Mouse (Mus musculus): ENCODE data around the gene Lca5. TPM values are rescaled to one million over a fixed set of nuclear protein-coding genes. Genes with fewer than 3 reads are reported as not detected.

Gene Lca5
- polyA plus RNA-seq (2015; fragmentation: Nextera tagmentation; extraction: Ambion mirVana), result 13.9 and 14.1 TPM in 2 replicates

DNA sequence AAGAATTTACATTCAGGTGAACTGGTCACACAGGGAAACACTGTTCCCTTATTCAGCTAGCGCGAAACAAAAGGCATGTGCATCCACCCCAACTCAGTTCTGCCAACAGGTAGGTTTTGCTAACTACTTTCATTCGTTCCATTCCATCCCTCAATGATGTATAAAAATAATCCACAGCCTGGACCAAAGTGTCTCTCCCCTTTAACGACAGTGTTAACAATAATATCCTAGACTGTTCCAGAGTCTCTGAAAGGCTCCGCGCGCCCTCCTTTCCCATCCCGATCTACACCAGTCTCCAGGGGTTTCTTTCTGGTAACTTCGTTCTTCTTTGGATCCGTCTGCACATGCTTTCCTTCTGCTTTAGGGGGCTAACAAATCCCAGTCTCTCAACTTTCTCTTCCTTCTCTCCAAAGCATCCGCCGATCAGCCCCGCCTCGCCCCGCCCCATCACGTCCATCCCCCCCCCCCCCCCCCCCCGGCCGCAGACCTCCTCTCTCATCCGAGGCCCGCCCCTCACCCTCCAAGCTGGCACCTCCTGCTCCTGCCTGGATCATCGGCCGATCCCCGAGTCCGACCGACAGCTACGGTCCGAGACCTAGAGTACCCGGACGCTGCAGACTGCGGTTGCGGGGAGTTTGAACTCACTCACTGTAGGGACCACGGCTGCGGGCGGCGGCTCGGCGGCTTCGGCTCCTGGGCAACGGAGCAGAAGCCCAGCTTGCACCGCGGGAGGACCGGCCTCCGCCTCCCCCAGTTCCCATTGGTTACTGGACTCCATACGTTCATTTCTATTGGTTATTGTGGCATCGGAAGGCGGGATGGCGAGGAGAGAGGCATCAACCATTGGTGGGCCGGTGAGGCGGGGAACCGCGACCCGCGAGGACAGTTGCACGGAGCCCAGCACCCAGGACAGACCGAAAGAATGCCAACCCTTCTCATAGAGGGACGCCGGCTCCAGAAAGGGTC is at the start of gene Lca5:
Gene Lca5, minus strand, starts transcription at position 736 of the 966 bp plus-strand sequence.
- peak within 1 kb of the TSS; percentile 95 for H3K27ac ChIP-seq (replicated peaks)

DNA sequence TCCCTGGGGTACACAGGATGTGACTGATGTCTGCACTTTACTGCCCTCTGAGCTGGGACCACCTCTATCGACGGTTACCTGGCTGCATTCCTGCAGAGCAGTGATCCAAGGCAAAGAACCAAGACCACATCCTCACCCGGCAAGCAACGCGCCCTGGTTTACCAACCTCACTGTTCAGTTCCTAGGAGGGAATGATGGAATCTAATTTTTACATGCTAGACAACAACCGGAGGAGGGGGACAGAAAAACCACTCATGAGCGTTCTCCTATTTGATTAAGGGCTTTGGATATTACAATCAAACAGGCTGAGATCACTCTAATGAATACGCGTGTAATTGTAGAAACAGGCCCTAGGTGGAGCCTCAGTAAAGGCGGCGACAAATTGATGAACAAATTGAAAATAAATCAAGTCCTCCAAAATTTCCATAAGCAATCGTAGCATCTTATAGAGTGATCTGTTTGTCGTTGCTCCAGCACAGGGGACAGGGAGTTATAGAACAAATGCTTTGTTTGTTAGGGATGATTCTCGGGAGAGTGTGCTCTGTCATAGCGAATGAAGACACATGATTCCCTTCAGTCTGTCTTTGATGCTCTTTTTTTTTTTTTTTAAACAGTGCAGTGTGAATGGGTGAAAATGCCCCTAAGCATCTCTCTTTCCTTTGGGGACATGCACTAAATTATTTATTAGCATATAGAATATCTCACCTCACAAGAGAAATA is 47.7 kb upstream of the Lca5 start:
- ATAC-seq (ENCODE audit: low FRiP score, low read depth), result peak; percentile 77
- no peaks in the 10 kb centered on the region for H3K36me3 ChIP-seq
- peaks cover 9% of the 10 kb centered on the region; the same call in 1 of the 2 replicates for H3K4me1 ChIP-seq (replicated peaks)
- no peak overlapping the region for H3K9ac ChIP-seq
- no peaks in the 10 kb centered on the region for H3K9me3 ChIP-seq
- H3K27me3 ChIP-seq, result no peaks in the 10 kb centered on the region
- peak overlapping the region; percentile 20; the same call in 1 of the 2 replicates for H3K4me3 ChIP-seq
- H3K4me2 ChIP-seq, result peak overlapping the region; percentile 45
- peak overlapping the region; percentile 75 for H3K27ac ChIP-seq (replicated peaks)
- 33% methylated on average over 15 of the region's 15 CpGs for WGBS

More for the DNA sequence above, at the start of gene Lca5:
- peak; percentile 98 for ATAC-seq (ENCODE audit: low FRiP score, low read depth)
- H3K27me3 ChIP-seq, result no peaks in the 10 kb centered on the region
- H3K36me3 ChIP-seq, result no peaks in the 10 kb centered on the region
- no peaks in the 10 kb centered on the region for H3K9me3 ChIP-seq
- peak within 1 kb of the TSS; percentile 62 for H3K4me3 ChIP-seq
- peaks cover 14% of the 10 kb centered on the region for H3K4me1 ChIP-seq (replicated peaks)
- WGBS, result 2% methylated on average over 52 of the region's 57 CpGs
- peak within 1 kb of the TSS; percentile 74 for H3K4me2 ChIP-seq
- H3K9ac ChIP-seq, result peak within 1 kb of the TSS; percentile 57

DNA sequence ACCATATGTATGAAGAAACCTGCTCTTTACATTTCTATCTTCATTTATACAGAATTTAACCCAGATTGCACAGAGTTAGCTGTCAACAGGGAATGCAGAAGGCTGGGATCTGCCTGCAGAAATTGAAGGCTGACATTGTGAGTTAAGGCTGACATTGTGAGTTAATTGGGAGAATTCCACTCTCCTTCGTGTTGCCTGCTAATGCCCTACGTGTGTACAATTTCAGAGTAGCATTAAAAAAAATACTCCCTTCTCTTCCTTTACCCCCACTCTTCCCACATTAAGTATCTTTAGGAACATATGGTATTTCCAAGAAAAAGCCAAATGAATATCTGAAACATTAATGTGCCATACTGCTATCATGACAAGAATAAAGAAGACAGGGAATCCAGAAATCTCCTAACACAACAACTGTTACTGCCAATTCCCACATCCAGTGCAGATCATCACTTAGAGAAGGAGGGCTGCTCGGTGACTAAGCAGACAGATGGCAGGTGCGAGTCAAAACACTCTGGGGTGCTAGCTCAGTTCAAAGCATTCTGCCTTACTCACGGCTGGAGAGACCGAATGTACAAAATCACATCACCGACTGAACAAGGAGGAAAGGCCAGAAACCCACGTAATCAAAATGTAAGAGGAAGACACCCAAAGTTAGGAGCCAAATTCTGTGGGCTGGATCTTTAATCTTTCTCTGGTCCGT is 47.0 kb upstream of the Lca5 start:
- Histone ChIP-seq H3K9me3 (no peaks in the 10 kb centered on the region), H3K9ac (no peak overlapping the region), H3K4me3 (no peak overlapping the region), H3K36me3 (no peaks in the 10 kb centered on the region), H3K4me2 (peak overlapping the region; percentile 45), H3K27ac (replicated peaks) (peak overlapping the region; percentile 75), H3K4me1 (replicated peaks) (peaks cover 9% of the 10 kb centered on the region; the same call in 1 of the 2 replicates), H3K27me3 (no peaks in the 10 kb centered on the region)
- ATAC-seq (ENCODE audit: low FRiP score, low read depth), result peak; percentile 76
- 38% methylated on average over 9 of the region's 9 CpGs for WGBS

DNA sequence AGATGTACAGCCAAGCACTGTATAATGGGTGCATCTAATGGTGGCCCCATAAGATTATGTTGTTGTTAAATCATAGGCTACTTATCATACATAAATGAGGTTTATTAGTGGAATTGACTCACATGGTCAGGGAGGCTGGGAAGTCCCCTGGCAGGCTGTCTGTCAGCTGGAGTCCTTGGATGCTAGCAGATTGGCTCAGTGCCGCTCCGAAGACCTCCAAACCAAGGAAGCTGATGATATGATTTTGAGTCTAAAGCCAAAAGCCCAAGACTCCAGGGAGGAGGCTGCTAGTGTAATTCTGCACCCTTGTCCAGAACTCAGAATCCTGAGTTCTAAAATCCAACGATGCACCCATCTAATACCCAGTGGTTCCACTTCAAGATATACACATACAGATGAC is 45.0 kb upstream of the Lca5 start:
- H3K27ac ChIP-seq (replicated peaks), result no peak overlapping the region
- no peak for ATAC-seq (ENCODE audit: low FRiP score, low read depth)
- H3K4me2 ChIP-seq, result no peak overlapping the region
- 84% methylated on average over 3 of the region's 3 CpGs for WGBS
- no peak overlapping the region for H3K4me3 ChIP-seq
- H3K27me3 ChIP-seq, result no peaks in the 10 kb centered on the region
- no peaks in the 10 kb centered on the region for H3K36me3 ChIP-seq
- no peaks in the 10 kb centered on the region for H3K9me3 ChIP-seq
- peaks cover 9% of the 10 kb centered on the region; the same call in 1 of the 2 replicates for H3K4me1 ChIP-seq (replicated peaks)
- H3K9ac ChIP-seq, result no peak overlapping the region

DNA sequence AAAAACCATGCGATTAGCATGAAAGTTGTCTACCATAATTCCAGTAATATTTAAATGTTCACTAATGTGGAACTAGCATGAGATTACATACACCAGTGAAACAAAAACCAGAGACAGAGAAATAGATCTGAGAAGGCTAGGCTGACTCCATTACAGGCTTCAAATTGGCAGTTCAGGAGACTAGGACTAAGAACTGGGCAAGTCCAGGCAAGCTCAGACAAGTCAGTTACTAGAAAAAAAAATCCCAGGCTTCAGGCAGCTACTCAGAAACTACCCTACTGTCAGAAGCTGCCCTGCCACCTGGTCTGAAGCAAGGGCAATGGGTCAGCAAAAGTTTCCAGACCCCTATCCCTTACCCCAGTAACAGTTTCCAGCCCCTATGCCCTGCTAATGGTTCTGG is 44.4 kb upstream of the Lca5 start:
- no peak for ATAC-seq (ENCODE audit: low FRiP score, low read depth)
- Histone ChIP-seq H3K9ac (no peak overlapping the region), H3K4me2 (no peak overlapping the region), H3K36me3 (no peaks in the 10 kb centered on the region), H3K4me1 (replicated peaks) (peaks cover 9% of the 10 kb centered on the region; the same call in 1 of the 2 replicates), H3K27me3 (no peaks in the 10 kb centered on the region), H3K27ac (replicated peaks) (no peak overlapping the region), H3K4me3 (no peak overlapping the region), H3K9me3 (no peaks in the 10 kb centered on the region)
- WGBS, result 95% methylated on average over 1 of the region's 1 CpGs

DNA sequence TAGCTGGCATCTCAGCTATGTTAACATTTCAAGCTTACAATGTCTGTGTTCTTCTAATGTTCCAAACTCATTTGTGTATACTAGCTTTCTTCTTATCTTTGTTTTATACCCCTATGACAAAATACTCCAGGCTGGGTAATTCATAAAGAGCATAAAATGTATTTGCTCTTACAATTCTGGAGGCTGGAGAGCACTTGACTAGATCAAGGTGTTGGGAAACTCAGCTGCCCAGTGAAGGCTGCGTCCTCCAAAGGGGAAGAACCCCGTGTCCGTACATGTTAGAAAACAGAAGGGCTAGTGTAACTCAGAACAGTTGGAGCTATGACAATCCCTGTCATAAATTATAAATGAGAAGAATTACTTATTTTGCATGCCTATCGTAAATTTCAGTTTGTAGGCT is 42.5 kb upstream of the Lca5 start:
- H3K27ac ChIP-seq (replicated peaks), result no peak overlapping the region
- 94% methylated on average over 4 of the region's 4 CpGs for WGBS
- ATAC-seq (ENCODE audit: low FRiP score, low read depth), result no peak
- no peak overlapping the region for H3K4me2 ChIP-seq
- H3K4me1 ChIP-seq (replicated peaks), result peaks cover 7% of the 10 kb centered on the region; the same call in 1 of the 2 replicates
- H3K27me3 ChIP-seq, result no peaks in the 10 kb centered on the region
- H3K36me3 ChIP-seq, result no peaks in the 10 kb centered on the region
- no peaks in the 10 kb centered on the region for H3K9me3 ChIP-seq
- no peak overlapping the region for H3K9ac ChIP-seq
- no peak overlapping the region for H3K4me3 ChIP-seq

DNA sequence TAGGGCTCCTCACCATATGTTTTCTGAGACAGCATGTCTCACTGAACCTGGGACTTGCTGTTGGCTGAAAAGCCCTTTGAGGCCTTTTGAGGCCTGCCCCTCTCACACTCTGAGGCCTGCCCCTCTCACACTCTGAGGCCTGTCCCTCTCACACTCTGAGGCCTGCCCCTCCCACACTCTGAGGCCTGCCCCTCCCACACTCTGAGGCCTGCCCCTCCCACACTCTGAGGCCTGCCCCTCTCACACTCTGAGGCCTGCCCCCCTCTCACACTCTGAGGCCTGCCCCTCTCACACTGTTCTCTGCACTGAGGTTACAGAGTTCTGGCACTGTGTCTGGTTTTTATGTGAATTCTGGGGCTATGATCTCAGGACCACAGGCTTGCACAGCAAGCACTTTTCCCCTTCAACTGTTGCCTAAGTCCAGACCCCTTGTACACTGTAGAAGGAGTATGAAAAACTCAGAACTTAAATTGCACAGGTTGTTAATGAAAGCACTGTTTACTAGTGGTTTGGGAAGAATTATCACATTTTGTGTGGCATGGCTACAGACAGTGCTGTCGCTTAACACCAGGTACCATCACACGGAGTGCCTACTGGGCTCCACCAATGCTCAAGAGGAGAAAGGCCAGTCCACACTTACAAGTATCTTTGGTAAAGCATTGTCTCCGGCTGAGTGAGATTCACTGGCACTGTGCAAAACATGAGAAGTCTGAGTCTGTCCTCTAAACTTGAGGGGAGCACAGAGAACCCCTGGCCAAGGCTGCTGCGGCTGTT is 41.4 kb upstream of the Lca5 start:
- no peak for ATAC-seq (ENCODE audit: low FRiP score, low read depth)
- H3K27me3 ChIP-seq, result no peaks in the 10 kb centered on the region
- no peak overlapping the region for H3K9ac ChIP-seq
- no peaks in the 10 kb centered on the region for H3K9me3 ChIP-seq
- H3K36me3 ChIP-seq, result no peaks in the 10 kb centered on the region
- no peak overlapping the region for H3K27ac ChIP-seq (replicated peaks)
- no peak overlapping the region for H3K4me3 ChIP-seq
- WGBS, result 91% methylated on average over 4 of the region's 4 CpGs
- no peak overlapping the region for H3K4me2 ChIP-seq
- no peaks in the 10 kb centered on the region for H3K4me1 ChIP-seq (replicated peaks)

DNA sequence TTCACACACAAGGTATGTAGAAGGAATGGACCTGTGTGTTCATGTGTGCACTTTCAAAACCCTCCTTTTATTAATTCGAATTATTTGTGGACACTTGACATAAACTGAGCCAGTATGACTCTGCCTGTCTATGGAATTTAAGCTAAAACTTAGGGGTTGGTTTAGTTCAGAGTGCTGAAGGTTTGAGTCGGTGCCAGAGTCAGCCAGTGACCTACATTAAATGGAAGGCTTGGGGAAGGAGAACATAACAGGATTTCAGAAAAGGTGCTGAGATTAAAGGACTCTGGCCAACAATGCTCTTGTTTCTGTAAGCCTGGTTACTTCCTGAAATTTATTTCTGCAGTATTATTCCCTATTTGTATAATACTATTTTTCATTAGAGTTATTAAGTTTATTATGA is 28.9 kb upstream of the Lca5 start:
- H3K9ac ChIP-seq, result no peak overlapping the region
- H3K27ac ChIP-seq (replicated peaks), result no peak overlapping the region
- no peak for ATAC-seq (ENCODE audit: low FRiP score, low read depth)
- 78% methylated on average over 2 of the region's 2 CpGs for WGBS
- H3K36me3 ChIP-seq, result no peaks in the 10 kb centered on the region
- H3K4me1 ChIP-seq (replicated peaks), result no peaks in the 10 kb centered on the region
- no peaks in the 10 kb centered on the region for H3K27me3 ChIP-seq
- no peak overlapping the region for H3K4me2 ChIP-seq
- no peak overlapping the region for H3K4me3 ChIP-seq
- no peaks in the 10 kb centered on the region for H3K9me3 ChIP-seq

DNA sequence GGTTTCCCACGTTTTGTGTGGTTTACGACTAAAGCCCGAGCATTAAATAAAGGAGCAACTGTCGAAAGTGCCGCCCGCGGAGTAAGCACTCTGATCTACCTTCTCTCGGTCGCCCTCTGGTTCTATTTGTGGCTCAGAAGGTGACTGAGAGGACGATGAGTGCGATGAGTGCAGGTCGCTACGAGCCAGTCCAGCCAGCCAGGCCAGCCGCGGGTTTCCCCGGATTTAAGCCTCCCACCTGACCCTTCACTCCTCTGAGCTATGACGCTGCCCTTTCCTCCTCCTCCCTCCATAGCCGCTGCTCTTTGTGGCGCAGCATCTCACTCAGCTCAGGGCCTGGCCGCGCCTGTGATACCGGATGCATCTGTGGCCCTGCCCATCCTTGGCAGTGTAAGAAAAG is 6.8 kb upstream of the Lca5 start:
- peak overlapping the region; percentile 72 for H3K4me2 ChIP-seq
- 3% methylated on average over 22 of the region's 22 CpGs for WGBS
- peak overlapping the region; percentile 41 for H3K4me3 ChIP-seq
- H3K9ac ChIP-seq, result peak overlapping the region; percentile 54
- peak overlapping the region; percentile 79 for H3K27ac ChIP-seq (replicated peaks)
- no peaks in the 10 kb centered on the region for H3K27me3 ChIP-seq
- ATAC-seq (ENCODE audit: low FRiP score, low read depth), result peak; percentile 85
- H3K36me3 ChIP-seq, result no peaks in the 10 kb centered on the region
- peaks cover 9% of the 10 kb centered on the region; the same call in 1 of the 2 replicates for H3K4me1 ChIP-seq (replicated peaks)
- H3K9me3 ChIP-seq, result no peaks in the 10 kb centered on the region

DNA sequence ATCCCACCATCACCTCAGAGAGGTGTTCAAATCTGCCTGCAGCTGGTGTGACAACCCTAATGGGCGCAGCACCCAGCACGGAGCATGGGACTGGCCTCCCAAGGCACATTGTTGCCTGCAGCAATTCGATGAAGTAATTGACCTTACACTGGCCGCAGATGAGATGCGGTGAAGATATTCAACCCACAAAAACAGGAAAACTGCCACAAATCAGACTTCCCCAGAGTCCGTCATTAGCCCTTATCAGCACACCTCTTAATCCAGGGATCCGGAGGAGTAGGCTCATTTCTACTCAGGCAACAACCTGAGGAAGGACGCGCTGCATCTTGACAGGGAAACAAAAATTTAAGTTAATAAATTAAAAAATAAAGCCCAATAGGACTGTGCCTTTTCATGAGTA is 6.2 kb upstream of the Lca5 start:
- peak overlapping the region; percentile 54; the same call in 1 of the 2 replicates for H3K9ac ChIP-seq
- peaks cover 9% of the 10 kb centered on the region; the same call in 1 of the 2 replicates for H3K4me1 ChIP-seq (replicated peaks)
- peak overlapping the region; percentile 41 for H3K4me3 ChIP-seq
- H3K36me3 ChIP-seq, result no peaks in the 10 kb centered on the region
- H3K9me3 ChIP-seq, result no peaks in the 10 kb centered on the region
- no peak for ATAC-seq (ENCODE audit: low FRiP score, low read depth)
- H3K27me3 ChIP-seq, result no peaks in the 10 kb centered on the region
- WGBS, result 65% methylated on average over 9 of the region's 9 CpGs
- no peak overlapping the region for H3K27ac ChIP-seq (replicated peaks)
- H3K4me2 ChIP-seq, result peak overlapping the region; percentile 72

DNA sequence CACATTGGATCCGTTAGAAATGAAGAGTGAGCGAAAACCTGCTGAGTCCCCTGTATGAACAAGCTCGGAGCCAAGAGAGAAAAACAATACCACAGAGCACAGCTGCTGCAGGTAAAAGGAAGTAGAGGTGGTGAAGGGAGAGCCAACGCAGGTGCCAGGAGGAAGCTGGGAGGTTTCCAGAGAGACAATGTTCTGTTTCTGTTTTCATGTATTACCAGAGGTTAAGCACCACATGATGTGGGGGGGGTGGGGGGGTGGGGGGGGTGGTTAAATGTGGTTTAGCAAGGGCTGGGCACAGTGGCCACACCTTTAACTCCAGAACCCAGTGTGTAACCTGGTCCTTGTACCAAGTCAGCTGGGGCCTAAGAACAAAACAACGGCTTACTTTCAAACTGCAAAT is 3.3 kb downstream of the Lca5 start:
- Histone ChIP-seq H3K9me3 (no peaks in the 10 kb centered on the region), H3K27me3 (no peaks in the 10 kb centered on the region), H3K4me2 (no peak overlapping the region), H3K4me3 (no peak overlapping the region), H3K4me1 (replicated peaks) (peaks cover 25% of the 10 kb centered on the region), H3K27ac (replicated peaks) (no peak overlapping the region), H3K36me3 (no peaks in the 10 kb centered on the region), H3K9ac (no peak overlapping the region)
- no peak for ATAC-seq (ENCODE audit: low FRiP score, low read depth)
- WGBS, result 81% methylated on average over 5 of the region's 5 CpGs
